27 mouse cellular contexts compared by ENCODE assay signal in genomic region chr1:37850696-37851095, GRCm38 (mm10). TPM values are rescaled to one million over a fixed set of nuclear protein-coding genes. Genes with fewer than 3 reads are reported as not detected.
DNase-seq lines count a peak whose midpoint lies in the region; ATAC-seq and TF ChIP-seq lines count a peak whose summit lies in the region.
"Had no signal": no experiment of that assay in that cellular context is flagged by ENCODE, and none has a peak within 500 bp of the region (broad histone marks: within the 10 kb centered on the region; RNA-seq: fewer than 3 reads in every experiment).

No protein-coding gene starts in this region.

- no peak overlapping the region for H3K4me3 ChIP-seq in layer of hippocampus, adult 2 months
- H3K4me3 ChIP-seq: embryonic facial prominence, embryonic 10.5 days; embryonic facial prominence, embryonic 15.5 days; forebrain, embryonic 12.5 days; heart, embryonic 10.5 days; hindbrain, embryonic 13.5 days; limb, embryonic 13.5 days; lung, embryonic 15.5 days; midbrain, embryonic 13.5 days had no signal

- peak overlapping the region; percentile 85 for H3K27ac ChIP-seq in layer of hippocampus, adult 2 months
- H3K27ac ChIP-seq: embryonic facial prominence, embryonic 10.5 days; embryonic facial prominence, embryonic 15.5 days; forebrain, embryonic 12.5 days; heart, embryonic 10.5 days; hindbrain, embryonic 13.5 days; limb, embryonic 13.5 days; lung, embryonic 15.5 days; midbrain, embryonic 13.5 days had no signal

- TF ChIP-seq CTCF in layer of hippocampus, adult 2 months (conservative IDR thresholded peaks at IDR 0.05) = no peak

- peak; percentile 44; the same call in 1 of the 2 replicates for ATAC-seq in frontal cortex, adult (ENCODE audit: low TSS enrichment)
- ATAC-seq: CD4-positive, CD25-positive, alpha-beta regulatory T cell, adult 4 months; forebrain, postnatal 0 days; midbrain, embryonic 13.5 days had no signal

- DNase-seq in frontal cortex, postnatal 14 days (ENCODE audit: low spot score in 2 of 2) = no peak
- peak; percentile 32 to 39 for DNase-seq in layer of hippocampus, adult 2 months (ENCODE audit: low spot score in 2 of 2)
- no peak for DNase-seq in layer of hippocampus, postnatal 25 days (ENCODE audit: extremely low spot score in 1 of 2, low spot score in 1 of 2)
- DNase-seq in brain, adult 2 months (ENCODE audit: low read depth, low spot score) = peak; percentile 51
- peak; percentile 27 to 49 for DNase-seq in layer of hippocampus, postnatal 14 days (ENCODE audit: low spot score in 2 of 2)
- DNase-seq in kidney, postnatal 36 days = no peak
- DNase-seq: cerebellum, adult 11-12 months; cerebellum, adult 9-11 months; forebrain, postnatal 0 days; gastrocnemius, postnatal 14 days; heart, postnatal 36 days; kidney, adult 18-20 months; kidney, postnatal 4 days; right cerebral cortex, adult 18-20 months; spleen, adult 18-20 months; thymus, adult 18-20 months; thymus, postnatal 25 days had no signal

RNA-seq across cellular contexts. Expression of gene Tsga10, which starts 15.5 kb away (rescaled TPM):
- 10 to 100 TPM; 24.8 to 28.6 TPM for total RNA-seq in layer of hippocampus, adult 2 months (2021)
- total RNA-seq in layer of hippocampus, postnatal 25 days (2021) = 10 to 100 TPM; 21.7 to 25.8 TPM
- total RNA-seq in layer of hippocampus, postnatal 14 days (2021) = 10 to 100 TPM; 16.0 to 20.2 TPM

RNA-seq across cellular contexts. Expression of gene Lipt1, which starts 20.8 kb away (rescaled TPM):
- 1 to 10 TPM; 6.9 to 7.4 TPM for total RNA-seq in layer of hippocampus, adult 2 months (2021)
- 1 to 10 TPM; 7.6 to 7.7 TPM for total RNA-seq in layer of hippocampus, postnatal 25 days (2021)
- total RNA-seq in layer of hippocampus, postnatal 14 days (2021) = 1 to 10 TPM; 4.8 to 7.2 TPM

RNA-seq across cellular contexts. Expression of gene Mitd1, which starts 39.5 kb away (rescaled TPM):
- total RNA-seq in layer of hippocampus, adult 2 months (2021) = 10 to 100 TPM; 11.0 to 12.2 TPM
- 10 to 100 TPM in 1 of 2 experiments, 1 to 10 TPM in 1; 9.9 to 10.6 TPM for total RNA-seq in layer of hippocampus, postnatal 25 days (2021)
- total RNA-seq in layer of hippocampus, postnatal 14 days (2021) = 10 to 100 TPM in 1 of 2 experiments, 1 to 10 TPM in 1; 9.7 to 14.2 TPM

RNA-seq across cellular contexts. Expression of gene Mrpl30, which starts 39.6 kb away (rescaled TPM):
- 100 to 1,000 TPM; 134 to 142 TPM for total RNA-seq in layer of hippocampus, adult 2 months (2021)
- total RNA-seq in layer of hippocampus, postnatal 25 days (2021) = 100 to 1,000 TPM; 138 to 142 TPM
- total RNA-seq in layer of hippocampus, postnatal 14 days (2021) = 100 to 1,000 TPM; 141 to 142 TPM

Comparison
In these comparisons a context has a peak if more than half of its experiments do, and no peak if none do; other contexts are left out.
1. DNase-seq: peak in layer of hippocampus, adult 2 months (2 of 2), brain, adult 2 months (single experiment) and layer of hippocampus, postnatal 14 days (2 of 2); none in frontal cortex, postnatal 14 days (0 of 2), layer of hippocampus, postnatal 25 days (0 of 2) and kidney, postnatal 36 days (0 of 2).